Mouse (Mus musculus) T-helper 2 cell (primary cell): Measurements from ENCODE around the gene Cers5.

ENCODE experiments used
- in situ Hi-C: fragments of 300-600 bp; cut with MboI, MseI; formaldehyde crosslinking; loops from one replicate; pipeline ENCODE4 v1.15.1; 2025; ENCODE audit warnings: high pct_unique_total_duplicates

Gene Cers5

DNA sequence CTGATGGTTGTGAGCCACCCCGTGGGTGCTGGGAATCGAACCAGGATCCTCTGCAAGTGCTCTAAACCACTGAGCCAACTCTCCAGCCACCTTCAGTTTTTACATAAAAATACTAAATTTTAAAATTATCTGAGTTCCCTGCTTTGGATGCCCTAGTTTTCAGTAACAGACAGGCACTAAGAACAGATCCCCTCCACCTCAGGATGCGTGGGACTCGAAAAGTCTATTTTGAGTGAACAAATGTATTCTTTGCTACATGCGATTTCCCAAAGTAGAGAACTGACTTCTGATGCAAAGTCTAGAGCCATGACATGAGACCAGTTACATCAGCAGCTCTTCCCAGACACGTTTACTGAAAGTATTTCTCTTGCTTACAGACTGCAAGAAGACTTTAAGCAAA is 17.8 kb upstream of the Cers5 start:
- in situ Hi-C loops = no loop called here

DNA sequence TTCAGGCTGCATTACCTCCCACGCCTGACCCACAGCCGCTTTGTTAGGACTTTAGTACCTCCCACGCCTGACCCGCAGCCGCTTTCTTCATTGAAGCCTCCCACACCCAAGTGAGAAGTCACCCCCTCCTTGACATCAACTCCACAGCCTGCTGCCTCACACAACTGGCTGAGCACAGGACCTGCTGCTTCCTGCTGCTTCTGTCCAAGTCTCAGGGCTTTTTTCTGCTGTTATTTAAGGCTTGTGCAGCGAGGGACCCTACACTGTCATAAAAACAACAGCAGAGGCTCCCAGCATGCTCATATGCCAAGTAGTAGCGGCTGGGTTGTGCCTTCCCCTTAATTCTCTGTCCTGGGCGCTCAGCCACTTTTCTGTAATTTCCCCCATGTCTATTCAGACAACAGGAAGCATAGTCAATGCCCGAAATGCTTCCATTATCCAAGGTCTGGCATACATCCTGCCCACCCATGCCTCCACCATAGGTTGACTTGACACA is 15.0 kb upstream of the Cers5 start:
- in situ Hi-C loops = no loop called here

- in situ Hi-C loops = no loop called here
Observed at GRCm38 (mm10) chr15:99778677-99779335, 6.1 kb upstream of the Cers5 start.

GRCm38 (mm10) chr15:99778148-99778547 is 5.5 kb upstream of the Cers5 start:
- in situ Hi-C loops = no loop called here

- in situ Hi-C loops = no loop called here
Observed at GRCm38 (mm10) chr15:99772925-99773324, 240 bp upstream of the Cers5 start.

DNA sequence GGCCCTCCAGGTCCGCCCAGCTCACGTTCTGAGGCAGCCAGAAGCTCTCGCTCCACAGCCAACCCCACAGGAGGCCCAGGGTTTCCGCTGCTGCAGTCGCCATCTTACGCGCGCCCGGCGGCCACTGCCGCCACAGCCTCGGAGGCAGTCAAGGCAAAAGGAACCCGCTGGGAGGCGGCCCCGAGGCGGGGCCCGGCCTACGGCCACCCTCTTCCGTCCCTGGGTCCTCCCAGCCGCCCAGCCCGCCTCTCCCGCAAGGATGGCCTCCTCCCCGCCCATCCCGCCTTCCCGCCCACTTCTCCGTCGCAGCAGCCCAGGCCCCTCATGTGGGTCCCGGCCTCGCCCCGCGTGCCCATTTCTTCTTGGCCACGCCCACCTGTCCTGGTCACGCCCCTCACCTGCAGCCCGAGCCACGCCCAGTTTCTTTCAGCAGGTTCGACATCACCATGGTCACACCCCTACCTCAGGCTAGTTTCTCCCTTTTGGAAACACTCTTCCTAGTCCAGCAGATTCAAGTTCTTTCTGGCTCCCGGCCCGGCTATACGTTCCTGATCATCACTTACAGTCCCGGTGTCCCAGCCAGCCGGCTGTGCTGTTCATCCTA is 306 bp downstream of the Cers5 start:
- in situ Hi-C loops = no loop called here

DNA sequence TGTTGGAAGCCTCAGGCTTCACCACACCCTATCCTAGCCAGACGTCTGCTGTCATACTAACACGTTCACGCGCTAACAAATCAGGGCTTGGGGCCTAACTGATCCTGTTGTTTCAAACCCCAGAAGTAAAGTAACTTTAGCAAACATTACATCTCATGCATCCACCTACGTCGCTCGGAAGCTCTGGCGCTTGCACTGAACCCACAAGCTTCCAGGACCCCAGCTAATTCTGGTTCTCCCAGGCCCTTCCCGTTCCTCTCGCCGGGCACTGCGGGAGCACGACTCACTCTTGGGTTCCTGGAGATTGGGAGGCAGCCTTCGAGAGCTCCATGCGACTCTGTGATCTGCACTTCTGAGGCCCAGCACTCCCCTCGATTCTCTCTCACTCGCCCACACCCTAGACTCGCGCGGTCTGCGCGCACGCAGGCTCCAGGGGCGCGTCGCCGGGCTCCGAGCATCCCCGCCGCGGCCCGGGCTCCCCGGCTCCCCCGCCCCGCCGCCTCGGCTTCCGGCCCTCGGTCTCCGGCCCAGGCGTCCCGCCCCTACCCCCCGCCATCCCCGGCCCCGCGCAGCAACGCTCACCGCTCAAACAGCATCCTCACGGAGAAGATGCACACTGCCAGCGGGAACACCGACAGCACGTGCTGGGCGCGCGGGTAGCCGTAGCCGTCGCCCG is 946 bp downstream of the Cers5 start:
- in situ Hi-C loops = no loop called here

DNA sequence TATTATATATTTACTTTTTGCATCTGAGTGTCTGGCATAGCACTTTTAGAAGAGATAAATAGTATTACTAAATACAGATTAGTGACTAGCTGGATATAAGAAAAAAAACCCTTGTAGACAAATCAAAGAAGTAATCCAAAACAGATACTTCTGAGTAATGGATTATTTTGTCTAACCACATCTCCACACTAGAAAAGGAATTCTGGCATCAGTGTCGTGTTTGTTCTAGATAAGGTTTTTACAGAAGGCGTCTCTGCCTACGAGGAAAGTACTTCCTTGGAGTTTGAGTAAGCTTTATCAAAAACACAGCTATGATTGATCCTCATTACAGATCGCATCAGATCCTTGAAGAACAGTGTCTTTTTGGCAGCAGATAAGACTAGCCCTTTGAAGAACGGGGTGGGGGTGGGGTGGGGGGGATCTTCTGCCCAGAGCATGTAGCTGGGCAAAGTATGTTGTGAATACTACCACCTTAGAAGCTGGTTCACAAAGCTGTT is 1.6 kb downstream of the Cers5 start:
- in situ Hi-C loops = no loop called here

DNA sequence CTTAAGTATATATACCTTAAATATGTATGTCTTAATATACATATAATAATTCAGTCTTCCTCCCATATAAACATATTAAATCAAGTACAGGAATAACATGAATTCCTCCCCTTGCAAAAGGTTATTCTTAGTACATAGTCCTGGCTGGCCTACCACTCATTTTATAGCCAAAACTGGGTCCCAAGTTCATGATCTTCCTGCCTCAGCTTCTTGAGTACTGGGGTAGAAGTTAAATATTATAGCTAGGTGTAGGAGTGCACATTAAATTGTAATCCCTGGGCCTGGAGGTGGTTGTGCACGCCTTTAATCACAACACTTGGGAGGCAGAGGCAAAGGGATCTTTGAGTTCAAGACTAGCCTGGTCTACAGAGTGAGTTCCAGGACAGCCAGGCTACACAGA is 3.9 kb downstream of the Cers5 start:
- in situ Hi-C loops = loop anchor here (10.0 kb wide), 1 partner anchor 1064 kb away; the partner anchor contains the start of gene Ccdc65

- in situ Hi-C loops = loop anchor here (10.0 kb wide), 1 partner anchor 1063 kb away; the partner anchor contains the start of gene Ccdc65
Observed at GRCm38 (mm10) chr15:99767467-99767866, 5.2 kb downstream of the Cers5 start.

GRCm38 (mm10) chr15:99754204-99754603 is 18.5 kb downstream of the Cers5 start:
- in situ Hi-C loops = loop anchor here (10.0 kb wide), 1 partner anchor 1539 kb away; no protein-coding TSS in a partner anchor

DNA sequence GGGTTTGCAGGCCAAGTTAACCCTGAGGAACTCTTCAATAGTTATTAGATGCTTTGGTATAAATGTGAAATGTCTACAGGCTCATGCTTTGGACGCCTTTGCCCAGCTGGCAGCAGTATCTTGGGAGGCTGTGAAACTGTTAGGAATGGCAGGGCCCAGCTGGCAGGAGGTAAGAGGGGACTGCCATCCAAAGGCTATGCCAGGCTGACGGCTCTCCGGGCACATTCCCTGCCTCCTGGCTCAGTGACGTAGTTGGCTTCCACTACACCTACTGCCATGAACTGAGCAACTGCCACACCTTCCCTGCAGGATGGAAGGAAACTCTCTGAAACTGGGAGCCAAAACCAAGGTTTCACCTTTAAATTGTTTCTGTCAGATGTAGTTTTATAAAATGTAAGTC is 32.5 kb downstream of the Cers5 start:
- in situ Hi-C loops = no loop called here

GRCm38 (mm10) chr15:99736675-99737074 is 36.0 kb downstream of the Cers5 start:
- in situ Hi-C loops = no loop called here

DNA sequence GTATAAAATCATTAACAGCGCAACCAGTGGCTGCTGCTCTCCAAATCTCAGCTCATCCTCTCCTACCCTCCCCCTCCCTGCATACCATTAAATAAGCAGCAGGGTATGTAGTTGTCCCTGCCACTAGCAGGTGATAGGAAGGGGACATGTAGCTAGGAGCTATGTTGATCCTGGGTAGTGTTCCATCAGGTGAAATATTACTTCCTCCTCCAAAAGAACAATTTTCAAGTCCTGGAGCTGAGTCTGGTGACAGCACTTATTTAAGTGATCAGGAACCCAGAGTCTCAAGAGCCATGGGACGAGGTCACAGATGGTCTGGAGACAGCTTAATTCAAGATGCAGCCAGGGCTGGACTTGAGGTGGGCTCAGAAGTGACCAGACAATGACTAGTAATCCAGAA is 37.1 kb downstream of the Cers5 start:
- in situ Hi-C loops = no loop called here

GRCm38 (mm10) chr15:99733186-99733585 is 39.5 kb downstream of the Cers5 start:
- in situ Hi-C loops = no loop called here

GRCm38 (mm10) chr15:99731678-99732077 is 41.0 kb downstream of the Cers5 start:
- in situ Hi-C loops = no loop called here

- in situ Hi-C loops = no loop called here
Observed at GRCm38 (mm10) chr15:99731167-99731566, 41.5 kb downstream of the Cers5 start.

DNA sequence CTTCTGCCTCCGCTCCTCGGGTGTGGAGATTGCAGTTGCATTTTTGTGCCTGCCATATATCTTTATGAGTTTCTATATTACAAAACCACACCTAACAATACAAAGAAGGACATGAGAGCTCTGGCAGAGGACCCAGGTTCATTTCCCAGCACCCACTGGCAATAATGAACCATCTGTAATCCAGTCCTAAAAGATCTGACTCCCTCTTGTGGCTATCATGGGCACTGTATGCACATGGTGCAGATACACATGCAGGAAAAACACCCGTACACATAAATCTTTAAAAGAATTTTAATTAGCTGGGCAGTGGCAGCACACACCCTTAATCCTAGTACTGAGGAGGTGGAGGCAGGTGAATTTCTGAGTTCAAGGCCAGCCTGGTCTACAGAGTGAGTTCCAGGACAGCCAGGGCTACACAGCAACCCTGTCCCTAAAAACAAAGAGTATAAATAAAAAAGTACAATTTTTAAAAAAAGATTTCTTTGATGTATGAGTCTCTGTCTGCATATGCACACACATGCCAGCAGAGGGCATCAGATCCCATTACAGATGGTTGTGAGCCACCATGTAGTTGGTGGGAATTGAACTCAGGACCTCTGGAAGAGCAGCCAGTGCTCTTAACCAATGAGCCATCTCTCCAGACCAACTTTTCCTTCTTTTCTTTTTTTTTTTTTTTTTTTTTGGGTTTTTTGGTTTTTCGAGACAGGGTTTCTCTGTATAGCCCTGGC is 43.5 kb downstream of the Cers5 start:
- in situ Hi-C loops = loop anchor here (5.0 kb wide), 1 partner anchor 53 kb away; no protein-coding TSS in a partner anchor

DNA sequence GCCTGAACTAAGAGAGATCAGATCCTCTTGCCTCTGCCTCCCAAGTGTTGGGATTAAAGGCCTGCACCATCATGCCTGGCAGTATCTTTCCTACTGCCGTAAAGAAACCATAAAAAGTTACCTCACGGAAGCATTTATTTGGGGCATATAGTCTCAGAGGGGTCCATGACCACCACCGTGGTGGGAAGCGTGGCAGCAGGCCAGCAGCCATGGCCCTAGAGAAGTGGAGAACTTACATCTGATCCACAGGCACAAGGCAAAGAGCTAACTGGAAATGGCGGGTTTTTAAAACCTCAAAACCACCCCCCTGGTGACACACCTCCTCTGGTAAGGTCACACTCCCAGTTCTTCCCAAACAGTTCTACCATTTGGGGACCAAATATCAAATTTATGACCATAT is 44.5 kb downstream of the Cers5 start:
- in situ Hi-C loops = loop anchor here (5.0 kb wide), 1 partner anchor 54 kb away; no protein-coding TSS in a partner anchor

DNA sequence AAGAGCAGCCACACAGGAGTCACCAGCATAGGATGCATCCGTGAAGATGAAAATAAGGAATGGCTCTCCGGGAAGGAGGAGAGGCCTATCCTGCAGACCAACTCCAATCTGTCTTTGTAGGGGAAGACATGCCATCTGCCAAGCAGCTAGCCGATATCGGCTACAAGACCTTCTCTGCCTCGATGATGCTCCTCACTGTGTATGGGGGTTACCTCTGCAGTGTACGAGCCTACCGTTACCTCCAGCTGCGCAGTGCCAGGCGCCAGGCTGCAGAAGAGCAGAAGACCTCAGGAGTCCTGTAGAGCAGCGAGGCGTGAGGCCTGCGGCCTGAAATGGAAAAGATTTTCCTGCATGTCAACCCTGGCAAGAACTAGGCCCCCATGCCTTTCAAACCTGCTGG is 45.2 kb downstream of the Cers5 start:
- in situ Hi-C loops = loop anchor here (5.0 kb wide), 1 partner anchor 55 kb away; no protein-coding TSS in a partner anchor

DNA sequence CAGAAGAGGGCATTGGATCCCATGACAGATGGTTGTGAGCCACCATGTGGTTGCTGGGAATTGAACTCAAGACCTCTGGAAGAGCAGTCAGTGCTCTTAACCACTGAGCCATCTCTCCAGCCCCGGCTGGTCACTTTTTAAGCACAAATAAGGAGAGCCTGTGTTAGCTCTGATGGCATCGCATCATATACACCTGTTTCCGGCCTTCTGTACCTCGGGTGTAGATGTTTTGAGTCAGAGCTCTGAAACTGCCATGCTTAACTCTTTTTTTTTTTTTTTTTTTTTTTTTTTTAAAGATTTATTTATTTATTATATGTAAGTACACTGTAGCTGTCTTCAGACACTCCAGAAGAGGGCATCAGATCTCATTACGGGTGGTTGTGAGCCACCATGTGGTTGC is 45.6 kb downstream of the Cers5 start:
- in situ Hi-C loops = loop anchor here (5.0 kb wide), 1 partner anchor 55 kb away; no protein-coding TSS in a partner anchor
